Mouse (Mus musculus) cerebellum, postnatal 4 days (tissue): ENCODE measurements around the gene Zfp366.

ENCODE experiments used
- DNase-seq, 2 experiments: peaks; one replicate each; pipeline ENCODE4 v3.0.0; 2022; ENCODE audit warnings: low spot score in 2 of 2, mixed read lengths in 1 of 2

Zfp366 gene

DNA sequence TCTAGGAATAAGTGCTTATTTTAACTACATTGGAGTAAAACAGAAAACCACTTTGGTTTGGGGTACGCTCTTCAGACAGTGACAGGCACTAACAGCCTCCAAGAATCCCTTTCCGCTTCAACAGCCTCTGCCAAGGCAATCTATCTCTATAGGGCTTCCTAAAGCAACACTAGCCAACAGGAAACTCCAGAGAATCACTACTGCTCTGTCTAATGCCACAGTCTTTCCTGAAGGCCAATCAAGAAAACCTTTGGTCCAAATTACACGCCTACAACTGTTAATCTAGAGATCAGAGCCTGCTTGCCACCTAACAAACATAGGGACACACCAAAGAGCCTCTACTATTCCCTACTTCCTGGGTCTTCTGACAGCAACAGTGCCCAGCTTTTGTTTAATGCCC is 42.2 kb downstream of the Zfp366 start:
- DNase-seq = no peak

DNA sequence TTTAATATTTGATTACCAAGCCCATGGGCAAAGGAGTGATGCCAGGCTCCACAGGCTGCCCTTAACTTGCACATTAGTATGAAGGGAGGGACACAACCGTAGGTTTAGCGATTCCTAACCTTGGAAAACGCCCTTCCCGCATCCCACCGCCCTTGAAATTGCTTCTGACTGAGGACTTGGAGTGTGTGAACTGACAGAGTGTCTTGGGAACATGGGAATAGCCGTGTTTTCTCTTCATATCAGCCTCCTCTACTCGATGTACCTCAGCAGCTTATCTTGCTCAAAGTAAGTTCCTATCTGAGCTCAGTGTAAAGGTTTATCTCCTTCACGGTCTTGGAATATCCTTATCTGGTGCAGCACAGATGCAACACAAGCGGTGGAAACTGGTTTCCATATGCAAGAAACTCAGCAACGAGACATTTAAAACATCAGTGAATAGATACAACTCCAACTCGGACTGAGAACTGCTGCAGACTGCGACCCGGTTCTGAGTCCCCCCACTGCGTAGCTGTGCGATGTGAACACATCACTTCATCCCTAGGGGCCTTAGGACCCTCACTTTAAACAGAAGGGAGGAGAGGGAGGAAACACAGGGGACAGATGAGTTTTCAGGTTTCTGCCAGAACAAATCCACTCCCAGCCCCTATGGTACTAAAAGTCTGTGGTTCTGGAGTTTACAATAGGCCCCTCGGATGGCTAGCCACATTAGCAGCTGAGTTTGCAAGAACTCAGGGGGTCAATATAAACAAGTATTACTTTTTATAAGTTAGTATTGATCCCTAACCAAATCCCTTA is 43.0 kb downstream of the Zfp366 start:
- DNase-seq = no peak

DNA sequence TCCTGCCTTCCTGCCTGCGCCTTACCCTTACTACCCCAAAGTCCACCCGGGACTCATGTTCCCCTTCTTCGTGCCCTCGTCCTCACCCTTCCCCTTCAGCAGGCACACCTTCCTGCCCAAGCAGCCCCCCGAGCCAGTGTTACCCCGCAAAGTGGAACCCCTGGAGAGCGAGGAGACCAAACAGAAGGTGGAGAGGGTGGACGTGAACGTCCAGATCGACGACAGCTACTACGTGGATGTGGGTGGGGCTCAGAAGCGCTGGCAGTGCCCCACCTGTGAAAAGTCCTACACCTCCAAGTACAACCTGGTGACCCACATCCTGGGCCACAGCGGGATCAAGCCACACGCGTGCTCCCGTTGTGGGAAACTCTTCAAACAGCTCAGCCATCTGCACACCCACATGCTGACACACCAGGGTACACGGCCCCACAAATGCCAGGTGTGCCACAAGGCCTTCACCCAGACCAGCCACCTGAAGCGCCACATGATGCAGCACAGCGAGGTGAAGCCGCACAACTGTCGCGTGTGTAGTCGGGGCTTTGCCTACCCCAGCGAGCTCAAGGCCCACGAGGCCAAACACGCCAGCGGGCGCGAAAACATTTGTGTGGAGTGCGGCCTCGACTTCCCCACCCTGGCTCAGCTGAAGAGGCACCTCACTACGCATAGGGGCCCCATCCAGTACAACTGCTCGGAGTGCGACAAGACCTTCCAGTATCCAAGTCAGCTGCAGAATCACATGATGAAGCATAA is 44.4 kb downstream of the Zfp366 start:
- DNase-seq = no peak

DNA sequence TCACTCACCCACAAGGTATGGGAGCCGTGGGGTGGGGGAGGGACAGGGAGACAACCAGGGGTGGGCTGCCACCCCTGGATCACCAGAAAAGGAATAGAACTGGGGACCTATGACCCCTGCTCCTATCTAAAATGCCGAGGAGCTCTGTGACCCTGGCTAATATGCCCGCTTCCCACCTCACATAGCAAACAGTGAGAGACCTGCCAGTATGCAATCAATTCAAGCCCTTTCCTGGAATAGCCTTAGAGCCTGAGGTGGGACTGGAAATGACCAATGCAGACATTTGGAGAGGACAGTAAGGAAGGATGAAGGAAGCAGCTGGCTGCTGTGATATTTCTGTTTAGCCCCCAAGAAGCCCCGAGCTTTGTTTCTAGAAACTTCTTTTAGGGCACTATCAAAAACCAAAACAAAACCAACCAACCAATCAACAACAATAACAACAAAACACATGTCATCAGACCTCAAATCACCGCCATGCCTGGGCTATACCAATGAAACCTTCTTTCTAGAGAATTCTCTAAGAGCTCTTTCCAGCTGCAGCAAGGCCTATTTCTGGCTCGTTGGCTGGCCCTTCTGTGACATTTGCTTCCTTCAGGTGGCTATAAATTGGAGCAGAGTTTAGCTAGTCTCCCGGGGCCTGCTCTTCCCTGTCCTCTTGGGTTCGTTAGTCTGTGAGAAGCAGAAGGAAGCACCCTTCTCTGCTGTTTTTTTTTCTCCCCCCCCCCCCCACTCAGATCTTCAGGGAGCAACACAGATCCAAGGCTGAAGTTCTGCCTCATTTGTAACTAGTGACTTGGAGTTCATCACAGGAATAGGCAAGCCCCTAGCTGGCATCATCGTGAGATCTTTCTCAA is 45.2 kb downstream of the Zfp366 start:
- DNase-seq = no peak

DNA sequence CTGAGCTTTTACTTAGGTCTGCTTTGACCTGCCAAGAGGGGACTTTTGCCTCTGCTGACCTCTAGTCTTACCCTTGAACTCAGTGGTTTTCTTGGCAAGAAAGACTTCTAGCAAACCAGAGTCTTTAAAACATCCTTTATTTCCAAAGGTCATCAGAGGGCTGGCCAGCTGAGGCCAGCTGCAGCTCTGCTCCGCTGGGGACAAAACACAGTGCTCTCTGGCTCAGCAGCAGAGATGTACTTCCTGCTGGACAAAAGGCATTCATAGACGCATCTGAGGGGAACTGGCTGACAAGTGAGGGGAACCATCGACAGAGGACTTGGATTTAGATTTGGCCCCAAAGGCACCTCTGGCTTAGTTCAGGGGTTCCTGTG is 45.9 kb downstream of the Zfp366 start:
- no peak for DNase-seq

DNA sequence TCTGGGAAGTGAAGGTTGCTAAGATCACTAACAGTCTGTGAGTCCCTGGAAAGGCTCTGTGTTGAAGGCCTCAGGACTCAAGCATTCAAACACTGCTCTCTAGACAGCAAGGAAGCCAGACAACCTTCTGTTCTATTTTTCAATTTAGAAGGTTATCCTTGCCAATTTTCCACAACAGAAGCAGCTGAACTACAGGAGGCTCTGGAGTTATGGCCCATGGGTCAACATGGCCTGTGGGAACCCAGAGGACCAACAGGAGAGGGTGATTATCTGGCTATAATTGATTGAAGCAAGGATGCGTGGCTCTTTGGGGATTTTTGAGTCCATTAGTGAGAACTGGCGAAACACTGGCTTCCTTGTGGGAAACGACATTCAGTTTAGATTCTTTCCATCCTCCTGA is 48.7 kb downstream of the Zfp366 start:
- no peak for DNase-seq

DNA sequence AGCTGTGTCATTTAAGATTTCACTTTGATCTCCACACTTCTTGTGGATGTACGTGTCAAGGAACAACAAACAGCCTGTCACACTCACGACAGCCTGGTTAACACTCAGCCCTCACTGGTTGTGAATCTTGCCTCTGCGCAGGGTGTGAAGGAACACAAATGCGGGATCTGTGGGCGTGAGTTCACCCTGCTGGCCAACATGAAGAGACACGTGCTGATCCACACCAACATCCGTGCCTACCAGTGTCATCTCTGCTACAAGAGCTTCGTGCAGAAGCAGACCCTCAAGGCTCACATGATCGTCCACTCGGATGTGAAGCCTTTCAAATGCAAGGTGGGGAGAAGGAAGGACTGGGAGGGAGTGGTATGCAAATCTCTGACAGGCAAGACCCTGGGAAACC is 49.3 kb downstream of the Zfp366 start:
- no peak for DNase-seq

DNA sequence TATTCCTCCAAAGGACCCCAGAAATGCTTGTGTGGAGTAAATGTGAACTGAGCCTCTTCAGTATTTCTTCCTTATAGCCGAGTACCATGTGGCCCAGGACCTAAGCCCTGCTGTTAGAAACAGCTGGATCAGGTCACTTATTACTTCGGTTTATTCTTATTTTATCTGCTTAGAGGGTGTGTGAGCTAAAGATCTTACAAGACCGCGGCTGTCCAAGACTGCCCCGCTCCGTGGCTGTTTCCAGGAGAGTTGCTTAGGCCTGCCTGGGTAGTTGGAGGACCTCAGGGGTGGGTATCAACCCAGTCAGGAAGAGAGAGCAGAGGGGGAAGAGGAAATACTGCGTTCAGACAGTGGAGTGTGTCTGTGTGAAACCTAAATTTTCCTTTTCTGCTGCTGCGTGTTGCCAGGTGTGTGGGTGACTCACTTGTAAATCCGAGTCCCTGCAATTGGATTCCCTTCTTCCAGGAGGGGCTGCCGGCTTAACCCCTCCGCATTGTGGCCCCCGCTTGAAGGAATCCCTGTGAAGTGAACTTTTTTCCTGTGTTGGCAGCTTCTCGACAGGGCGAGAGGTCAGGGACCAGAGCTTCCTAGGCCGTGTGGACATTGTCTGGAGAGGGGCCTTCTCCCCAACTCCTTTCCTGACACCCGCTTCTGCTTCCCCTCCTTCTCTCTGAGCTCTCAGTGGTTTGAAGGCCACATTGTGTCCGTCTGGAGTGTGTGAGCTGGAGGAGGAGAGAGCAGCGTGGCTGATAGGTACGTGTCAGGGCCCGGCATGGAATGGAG is 51.0 kb downstream of the Zfp366 start:
- no peak for DNase-seq

DNA sequence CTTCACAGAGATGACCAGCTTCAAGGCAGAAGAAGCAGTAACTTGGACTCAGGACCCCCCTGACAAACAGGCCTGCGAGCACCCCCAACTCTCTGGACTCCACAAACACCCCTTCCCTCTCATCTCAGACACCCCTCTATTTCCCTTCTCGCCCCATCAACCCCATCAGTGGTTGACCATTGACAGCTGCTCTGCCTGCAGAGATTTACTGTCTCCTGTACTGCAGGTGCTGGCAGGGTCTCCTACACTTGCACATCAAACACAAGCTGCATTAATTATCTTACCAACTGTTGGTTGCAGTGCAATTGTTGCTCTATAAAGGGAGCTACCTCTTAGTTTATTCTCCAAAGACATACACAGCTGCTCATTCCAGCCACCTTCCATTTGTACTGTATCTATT is 51.6 kb downstream of the Zfp366 start:
- DNase-seq = no peak

DNA sequence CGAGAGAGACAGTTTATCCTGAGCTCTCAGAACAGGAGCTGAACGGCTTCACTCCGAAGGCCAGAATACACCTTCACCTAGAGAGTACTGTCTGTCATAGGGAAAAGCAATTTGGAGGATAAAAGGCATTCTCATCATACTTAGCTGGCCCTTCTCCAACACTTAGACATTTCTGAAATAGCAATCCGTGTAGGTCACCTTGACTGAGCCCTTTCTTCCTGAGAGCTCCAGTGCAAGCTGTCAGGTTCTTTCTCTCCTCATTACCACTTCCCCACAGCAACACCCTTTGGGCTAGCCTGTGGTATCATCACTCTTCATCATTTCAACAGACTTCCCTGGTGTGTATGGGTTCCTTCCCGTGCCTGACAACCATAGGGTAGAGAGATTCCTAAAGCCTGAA is 52.5 kb downstream of the Zfp366 start:
- DNase-seq = no peak

DNA sequence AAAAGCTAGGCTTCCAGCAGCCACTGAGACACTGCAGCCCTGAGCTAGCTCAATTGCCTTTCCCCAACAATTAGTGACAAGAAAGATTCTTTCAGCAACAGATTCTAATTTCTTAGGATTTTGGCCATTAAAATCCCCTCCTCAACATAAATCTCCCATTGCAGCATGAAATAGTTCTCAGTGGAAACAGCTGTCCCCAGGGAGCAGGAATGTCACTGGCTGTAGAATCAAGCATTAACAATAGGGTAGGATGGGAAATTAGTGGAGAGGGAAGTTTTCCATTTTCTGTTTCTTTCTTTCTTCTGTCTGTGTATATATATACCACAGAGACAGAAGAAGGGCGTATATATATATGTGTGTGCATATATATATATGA is 53.2 kb downstream of the Zfp366 start:
- no peak for DNase-seq

DNA sequence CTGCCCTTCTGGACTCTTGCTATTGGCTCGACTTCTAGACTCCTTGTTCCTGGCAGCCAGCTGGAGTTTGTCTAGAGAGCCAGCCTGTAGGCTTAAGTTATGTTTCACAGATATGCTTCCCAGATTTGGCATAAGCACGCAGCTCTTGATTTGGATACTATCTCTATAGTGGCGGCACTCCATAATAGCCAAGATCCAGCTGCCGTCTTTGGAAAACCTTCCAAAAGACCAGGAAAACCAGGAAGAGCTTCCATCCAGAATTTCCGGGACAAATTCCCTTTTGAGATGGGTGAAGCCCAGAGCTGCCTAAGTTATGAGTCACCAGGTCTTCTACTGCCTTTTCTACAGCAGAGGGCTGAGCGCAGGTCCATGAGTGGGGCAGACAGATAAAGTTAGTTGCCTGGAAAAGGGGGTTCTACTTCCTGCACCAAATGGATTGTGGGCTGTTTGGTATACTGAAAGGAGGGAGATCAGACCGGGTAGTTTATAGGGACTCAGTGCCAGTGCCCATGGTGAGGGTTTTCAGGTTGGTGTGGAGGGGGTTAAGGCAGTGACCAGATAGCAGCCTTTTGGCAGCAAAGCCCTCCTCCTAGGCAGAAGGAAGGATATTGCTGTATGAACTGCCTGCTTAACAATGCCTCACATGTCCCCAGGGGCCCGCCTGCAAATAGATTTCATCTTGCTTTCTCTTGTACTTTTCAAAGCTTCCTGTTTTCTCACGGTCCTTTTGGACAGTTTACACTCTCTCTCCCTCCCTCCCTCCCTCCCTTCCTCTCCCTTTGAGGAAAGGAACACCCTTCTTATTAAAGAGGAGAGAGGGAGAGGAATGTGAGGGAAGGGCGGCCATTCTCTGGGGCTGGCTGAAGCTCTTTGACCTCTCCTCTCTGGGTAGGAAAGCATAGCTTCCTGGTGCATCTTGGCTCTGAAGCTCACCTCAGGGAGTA is 53.9 kb downstream of the Zfp366 start:
- no peak for DNase-seq

DNA sequence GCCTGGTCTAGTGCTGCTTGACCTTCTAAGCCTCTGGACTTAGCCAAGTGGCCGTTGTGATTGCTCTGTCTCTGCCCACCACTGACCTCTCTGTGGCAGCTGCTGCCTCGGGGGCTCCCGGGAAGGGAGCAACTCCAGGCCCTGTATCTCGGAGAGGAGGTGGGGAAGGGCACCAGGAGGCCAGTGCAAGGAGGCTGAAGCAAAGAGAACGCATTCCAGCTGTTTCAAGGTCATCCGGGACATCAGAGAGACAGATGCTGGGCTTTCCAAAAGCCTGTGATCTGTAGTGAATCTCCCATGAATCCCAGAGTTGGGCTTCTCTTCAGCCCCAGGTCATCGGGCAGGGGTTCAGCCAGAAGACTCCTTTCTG is 54.5 kb downstream of the Zfp366 start:
- DNase-seq = no peak

DNA sequence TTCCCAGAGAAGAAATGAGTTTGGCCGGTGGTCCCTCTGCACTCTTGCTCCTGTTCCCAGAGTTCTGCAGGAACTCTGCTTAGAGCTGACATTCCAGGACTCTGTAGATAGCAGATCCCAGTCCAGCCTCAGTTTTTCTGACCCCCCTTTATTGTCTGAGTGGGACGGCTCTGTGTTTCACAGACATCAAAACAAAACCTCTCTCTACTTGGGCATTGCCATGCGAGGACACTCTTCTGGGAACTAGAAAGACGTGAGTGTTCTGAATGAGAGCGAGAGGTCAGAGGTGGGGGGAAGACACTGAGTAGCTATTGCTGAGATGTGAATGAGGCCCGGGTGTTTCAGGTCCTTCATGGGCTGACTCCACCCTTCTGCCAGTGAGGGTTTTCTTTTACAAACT is 55.1 kb downstream of the Zfp366 start:
- DNase-seq = no peak

DNA sequence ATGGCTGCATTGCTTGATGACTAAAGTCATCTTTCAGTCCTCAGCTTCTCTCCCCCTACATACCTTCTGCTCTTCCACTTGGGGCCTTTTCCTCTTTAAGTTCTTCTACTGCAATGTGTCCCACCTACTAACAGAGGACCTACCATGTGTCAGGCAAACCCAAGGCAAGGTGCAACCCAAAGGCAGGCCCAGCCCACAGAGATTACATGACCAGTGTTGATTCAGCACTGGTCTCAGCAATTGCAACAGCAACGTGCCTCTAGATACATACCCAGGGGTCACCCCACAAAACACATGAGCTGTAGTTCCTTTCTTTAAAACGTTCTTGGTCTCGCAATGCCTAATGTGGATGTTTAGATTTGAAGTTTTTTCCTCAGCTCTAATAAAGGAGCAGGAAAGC is 57.4 kb downstream of the Zfp366 start:
- DNase-seq = no peak

DNA sequence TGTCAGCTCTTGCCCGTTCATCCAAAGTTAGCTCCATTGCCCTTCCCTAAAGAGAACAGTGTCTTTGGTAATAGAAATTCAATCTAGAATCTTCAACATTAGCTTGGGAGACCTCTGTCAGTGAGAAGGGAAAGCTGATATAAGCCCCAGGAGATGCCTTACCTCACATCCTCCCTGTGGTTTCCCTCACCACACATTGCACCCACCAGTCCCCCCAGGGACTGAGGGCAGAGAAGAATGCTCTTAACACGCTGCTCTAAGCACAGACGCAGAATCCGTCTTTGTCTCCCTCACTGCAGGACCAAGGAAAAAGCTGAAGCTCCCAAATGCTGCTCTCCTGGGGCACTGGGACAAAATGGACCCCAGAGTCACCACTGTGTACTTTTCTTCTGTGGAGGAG is 58.3 kb downstream of the Zfp366 start:
- DNase-seq = no peak

DNA sequence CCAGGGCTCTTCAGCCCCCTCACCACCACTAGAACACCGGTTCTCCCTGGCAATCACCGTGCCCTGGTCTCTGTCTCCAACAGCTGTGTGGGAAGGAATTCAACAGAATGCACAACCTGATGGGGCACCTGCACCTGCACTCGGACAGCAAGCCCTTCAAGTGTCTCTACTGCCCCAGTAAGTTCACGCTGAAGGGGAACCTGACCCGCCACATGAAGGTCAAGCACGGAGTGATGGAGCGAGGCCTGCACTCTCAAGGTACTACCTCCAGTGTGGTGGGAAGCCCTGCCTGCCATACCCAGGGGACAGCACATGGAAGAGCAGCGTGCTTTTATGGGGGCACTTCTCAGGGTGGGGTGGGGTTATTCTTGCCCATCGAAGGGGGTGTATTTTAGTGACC is 59.2 kb downstream of the Zfp366 start:
- no peak for DNase-seq

DNA sequence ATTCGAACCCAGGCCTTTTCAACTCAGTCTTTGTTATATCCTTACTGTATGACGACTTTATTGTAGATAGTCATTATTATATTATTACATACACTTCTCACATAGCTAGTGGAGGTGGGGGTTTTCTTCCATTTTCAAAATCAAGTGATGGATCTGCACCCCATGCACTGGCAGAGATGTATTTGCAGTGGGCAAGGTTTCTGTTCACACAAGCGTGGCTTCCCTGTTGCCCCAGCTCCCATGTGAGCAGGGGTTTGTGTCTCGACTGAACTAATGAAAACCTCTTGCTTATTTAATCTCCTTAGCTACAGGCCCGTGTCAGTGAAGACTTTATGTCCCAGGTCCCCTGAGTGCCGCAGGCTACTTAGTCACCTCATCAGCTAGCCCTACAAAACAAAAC is 59.8 kb downstream of the Zfp366 start:
- no peak for DNase-seq

DNA sequence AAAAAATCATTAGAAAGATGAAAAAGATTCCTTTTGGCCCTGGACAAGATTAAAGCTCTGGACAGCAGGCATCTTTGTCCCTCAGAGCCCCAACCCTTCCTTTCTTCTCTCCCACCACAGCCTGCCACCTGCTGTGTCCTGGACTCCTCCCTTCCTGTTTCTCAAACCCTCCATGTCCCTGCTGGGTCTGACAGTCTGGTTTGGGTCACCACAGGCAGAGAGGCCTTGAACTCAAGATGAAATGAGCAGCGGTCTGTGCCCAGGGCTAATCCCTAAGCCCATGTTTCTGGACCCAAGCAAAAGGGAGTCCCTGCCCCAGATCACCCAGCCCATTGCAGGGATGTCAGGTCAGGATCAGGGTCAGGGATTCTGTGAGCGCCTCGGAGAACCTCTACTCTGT is 60.3 kb downstream of the Zfp366 start:
- no peak for DNase-seq

DNA sequence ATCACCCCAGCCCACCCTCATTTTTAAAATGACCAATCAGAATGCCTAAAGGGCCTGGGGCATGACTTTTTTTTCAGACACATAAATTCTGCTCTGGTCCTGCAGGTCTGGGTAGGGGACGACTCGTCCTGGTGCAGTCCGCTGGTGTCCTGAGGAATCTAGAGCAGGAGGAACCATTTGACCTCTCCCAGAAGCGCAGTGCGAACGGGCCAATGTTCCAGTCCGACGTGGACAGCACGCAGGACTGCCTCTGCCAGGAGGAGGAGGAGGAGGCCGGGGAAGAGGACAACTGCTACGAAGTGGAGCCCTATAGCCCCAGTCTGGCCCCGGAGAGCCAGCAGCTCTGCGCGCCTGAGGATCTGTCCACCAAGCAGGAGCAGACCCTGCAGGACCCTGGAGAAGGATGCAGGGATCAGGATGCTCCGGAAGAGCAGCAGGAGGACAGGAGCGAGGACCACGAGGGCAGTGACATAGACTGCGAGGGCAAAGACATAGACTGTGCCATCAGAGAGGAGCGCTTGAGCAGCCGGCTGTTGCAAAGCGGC is 61.4 kb downstream of the Zfp366 start:
- no peak for DNase-seq
